Mouse (Mus musculus) ES-Bruce4 (cell line): ENCODE data around the gene Ankrd65. TPM values are rescaled to one million over a fixed set of nuclear protein-coding genes. Genes with fewer than 3 reads are reported as not detected.
A peak's percentile ranks its signal among the peaks of the same experiment; 100 is the strongest.

ENCODE experiments used
- H3K27ac ChIP-seq: 2 replicates; pipeline ENCODE4 v1.5.1; 2012; ENCODE audit warnings: low read length, inconsistent platforms; ENCODE audit not compliant: insufficient read depth
- H3K27me3 ChIP-seq: 2 replicates; pipeline ENCODE4 v1.6.1; 2012; ENCODE audit warnings: mild to moderate bottlenecking, low read length, inconsistent platforms; ENCODE audit not compliant: control insufficient read depth, poor library complexity, insufficient read depth, severe bottlenecking
- H3K36me3 ChIP-seq: 2 replicates; pipeline ENCODE4 v1.6.1; 2012; ENCODE audit warnings: inconsistent platforms, mild to moderate bottlenecking, low read length, moderate library complexity; ENCODE audit not compliant: control insufficient read depth, poor library complexity, insufficient read depth, severe bottlenecking
- H3K4me1 ChIP-seq: one replicate; pipeline ENCODE4 v1.8.1; 2011; ENCODE audit warnings: low read length; ENCODE audit not compliant: control insufficient read depth, insufficient read depth
- H3K4me3 ChIP-seq: 2 replicates; pipeline ENCODE4 v1.5.1; 2011; ENCODE audit warnings: low read depth, mild to moderate bottlenecking, low read length
- H3K9ac ChIP-seq: 2 replicates; pipeline ENCODE4 v1.6.1; 2012; ENCODE audit warnings: low read depth, mild to moderate bottlenecking, inconsistent platforms; ENCODE audit not compliant: poor library complexity, severe bottlenecking
- H3K9me3 ChIP-seq: replicated peaks from 2 replicates; pipeline ENCODE4 v1.6.1; 2012; ENCODE audit warnings: mild to moderate bottlenecking, low read length, inconsistent platforms; ENCODE audit not compliant: control insufficient read depth, poor library complexity, insufficient read depth, severe bottlenecking
- CTCF ChIP-seq: IDR thresholded peaks from one replicate; pipeline ENCODE4 v1.8.1; 2011; ENCODE audit warnings: low read depth, low read length
- EP300 ChIP-seq: IDR thresholded peaks from 2 replicates; pipeline ENCODE4 v1.6.1; 2011; ENCODE audit warnings: low read depth, low read length; ENCODE audit not compliant: insufficient read depth
- POLR2A ChIP-seq: IDR thresholded peaks from one replicate; pipeline ENCODE4 v1.8.1; 2011; ENCODE audit warnings: low read length; ENCODE audit not compliant: insufficient read depth
- polyA plus RNA-seq: library from polyadenylated mRNA; stranded (reverse); fragments of >200 nt; gene quantifications from 2 replicates; pipeline ENCODE4 v1.2.4, GENCODE M21; 2011; ENCODE audit warnings: low read depth; ENCODE audit not compliant: missing spikeins, insufficient read depth, insufficient read length

Gene Ankrd65
- polyA plus RNA-seq, 1 experiment = not detected

- TF ChIP-seq EP300 (no peak), CTCF (peak; percentile 10)
- Histone ChIP-seq H3K27me3 (no peaks in the 10 kb centered on the region), H3K4me1 (no peaks in the 10 kb centered on the region), H3K9me3 (no peaks in the 10 kb centered on the region), H3K36me3 (peaks cover 11% of the 10 kb centered on the region), H3K9ac (peak within 1 kb of the TSS; percentile 77), H3K4me3 (peak within 1 kb of the TSS; percentile 87), H3K27ac (peak within 1 kb of the TSS; percentile 57; the same call in 1 of the 2 replicates)
Measured at GRCm38 (mm10) chr4:155802741-155803339, 12.6 kb downstream of the Ankrd65 start, which contains the start of gene Mrpl20. Mrpl20 (plus strand) TSS chr4:155802878.

- peak overlapping the region; percentile 87 for H3K4me3 ChIP-seq
- H3K36me3 ChIP-seq = peaks cover 17% of the 10 kb centered on the region
- no peaks in the 10 kb centered on the region for H3K4me1 ChIP-seq
- H3K9ac ChIP-seq = peak overlapping the region; percentile 77
- H3K9me3 ChIP-seq = no peaks in the 10 kb centered on the region
- no peak for TF ChIP-seq EP300
- no peak for TF ChIP-seq POLR2A
- TF ChIP-seq CTCF = no peak
- no peaks in the 10 kb centered on the region for H3K27me3 ChIP-seq
- no peak overlapping the region for H3K27ac ChIP-seq
Measured at GRCm38 (mm10) chr4:155803340-155804041, 13.3 kb downstream of the Ankrd65 start.

- Histone ChIP-seq H3K4me1 (no peaks in the 10 kb centered on the region), H3K4me3 (no peak overlapping the region), H3K9me3 (no peaks in the 10 kb centered on the region), H3K9ac (no peak overlapping the region), H3K36me3 (peaks cover 36% of the 10 kb centered on the region), H3K27ac (no peak overlapping the region), H3K27me3 (no peaks in the 10 kb centered on the region)
- no peak for TF ChIP-seq EP300
- TF ChIP-seq POLR2A = no peak
- no peak for TF ChIP-seq CTCF
Measured at GRCm38 (mm10) chr4:155807841-155808240, 17.6 kb downstream of the Ankrd65 start.

GRCm38 (mm10) chr4:155811929-155812664, 21.9 kb downstream of the Ankrd65 start, which contains the start of gene Ccnl2:
Ccnl2 (plus strand) TSS chr4:155812489.
- Histone ChIP-seq H3K4me3 (peak within 1 kb of the TSS; percentile 100), H3K9ac (peak within 1 kb of the TSS; percentile 94), H3K27me3 (no peaks in the 10 kb centered on the region), H3K27ac (peak within 1 kb of the TSS; percentile 55), H3K36me3 (peaks cover 65% of the 10 kb centered on the region), H3K4me1 (no peaks in the 10 kb centered on the region), H3K9me3 (no peaks in the 10 kb centered on the region)
- TF ChIP-seq EP300 = no peak

- Histone ChIP-seq H3K27me3 (no peaks in the 10 kb centered on the region), H3K9me3 (no peaks in the 10 kb centered on the region), H3K27ac (peak overlapping the region; percentile 12; the same call in 1 of the 2 replicates), H3K4me1 (no peaks in the 10 kb centered on the region), H3K4me3 (peak overlapping the region; percentile 100), H3K9ac (peak overlapping the region; percentile 94), H3K36me3 (peaks cover 65% of the 10 kb centered on the region)
- no peak for TF ChIP-seq POLR2A
- TF ChIP-seq EP300 = no peak
- TF ChIP-seq CTCF = no peak
Measured at GRCm38 (mm10) chr4:155812665-155813181, 22.5 kb downstream of the Ankrd65 start.

- Histone ChIP-seq H3K27me3 (no peaks in the 10 kb centered on the region), H3K9me3 (no peaks in the 10 kb centered on the region), H3K4me1 (no peaks in the 10 kb centered on the region), H3K27ac (no peak overlapping the region), H3K9ac (no peak overlapping the region), H3K36me3 (peaks cover 83% of the 10 kb centered on the region), H3K4me3 (no peak overlapping the region)
- TF ChIP-seq EP300 (no peak), POLR2A (no peak)
Measured at GRCm38 (mm10) chr4:155817533-155817932, 27.3 kb downstream of the Ankrd65 start.
